Mouse (Mus musculus) limb, embryonic 14.5 days (tissue): Measurements from ENCODE around the gene Zfp57. TPM values are rescaled to one million over a fixed set of nuclear protein-coding genes. Genes with fewer than 3 reads are reported as not detected.
A peak's percentile ranks its signal among the peaks of the same experiment; 100 is the strongest.

Experiments
- ATAC-seq: fragments of 200-750 bp; cut with Nextera tagmentation; 2 replicates; pipeline ENCODE4 v1.8.0; 2017; ENCODE audit warnings: low read depth, moderate number of reproducible peaks, moderate TSS enrichment; ENCODE audit not compliant: low FRiP score
- DNase-seq: peaks from one replicate; pipeline ENCODE4 v3.0.0-alpha.2; 2015; ENCODE audit warnings: low spot score
- H3K27ac ChIP-seq: fragments of 300-500 bp; sonication (generic); replicated peaks from 2 replicates; pipeline ENCODE4 v1.5.1; 2014; ENCODE audit warnings: low read depth, mild to moderate bottlenecking, low read length, moderate library complexity, mixed read lengths
- H3K27me3 ChIP-seq: fragments of 300-500 bp; sonication (generic); 2 replicates; pipeline ENCODE4 v1.6.1; 2014; ENCODE audit warnings: low read length, mixed read lengths; ENCODE audit not compliant: control insufficient read depth, insufficient read depth
- H3K36me3 ChIP-seq: fragments of 300-500 bp; sonication (generic); 2 replicates; pipeline ENCODE4 v1.6.1; 2014; ENCODE audit warnings: mild to moderate bottlenecking, low read length, moderate library complexity, mixed read lengths; ENCODE audit not compliant: control insufficient read depth, insufficient read depth
- H3K4me1 ChIP-seq: fragments of 300-500 bp; sonication (generic); 2 replicates; pipeline ENCODE4 v1.6.1; 2014; ENCODE audit warnings: antibody characterized with exemption, low read length, mixed read lengths; ENCODE audit not compliant: control insufficient read depth, insufficient read depth
- H3K4me2 ChIP-seq: fragments of 300-500 bp; sonication (generic); replicated peaks from 2 replicates; pipeline ENCODE4 v1.6.1; 2014; ENCODE audit warnings: low read depth, mild to moderate bottlenecking, low read length, moderate library complexity; ENCODE audit not compliant: severe bottlenecking
- H3K4me3 ChIP-seq: fragments of 300-500 bp; sonication (generic); replicated peaks from 2 replicates; pipeline ENCODE4 v1.5.1; 2014; ENCODE audit warnings: low read length
- H3K9ac ChIP-seq: fragments of 300-500 bp; sonication (generic); 2 replicates; pipeline ENCODE4 v1.6.1; 2014; ENCODE audit warnings: mild to moderate bottlenecking, low read depth, low read length, moderate library complexity; ENCODE audit not compliant: severe bottlenecking
- H3K9me3 ChIP-seq: fragments of 300-500 bp; sonication (generic); 2 replicates; pipeline ENCODE4 v1.6.1; 2016; ENCODE audit warnings: low read length; ENCODE audit not compliant: control insufficient read depth
- POLR2A ChIP-seq: fragments of 200-500 bp; IDR thresholded peaks from 2 replicates; pipeline ENCODE4 v1.8.0; 2012; ENCODE audit warnings: inconsistent platforms, mild to moderate bottlenecking, moderate library complexity, borderline replicate concordance; ENCODE audit not compliant: insufficient read depth, insufficient read length; ENCODE audit errors: extremely low read depth
- WGBS: fragments of 180-500 bp; shearing (Covaris S2); extraction: QIAGEN DNeasy Blood & Tissue Kit; methylation state at CpG from one replicate; pipeline ENCODE4 v1.1.7; 2014; 5-methylcytosine and 5-hydroxymethylcytosine counted together
- polyA plus RNA-seq, 2 experiments: library from polyadenylated mRNA; depleted of rRNA in 1 of 2; stranded (reverse) in 1 of 2; unstranded in 1 of 2; fragments of >200 nt; fragmentation: Nextera tagmentation in 1 of 2; extraction: Ambion mirVana in 1 of 2; gene quantifications; 2 replicates each; pipeline versions ENCODE4 v1.2.1 to v1.2.3; 2012 to 2014

Gene Zfp57
- polyA plus RNA-seq, 2 experiments: 86.1 to 149 TPM

GRCm38 (mm10) chr17:37022628-37023576 is 21.9 kb downstream of the Zfp57 start, which contains the start of gene Mog:
Gene Mog (minus strand): TSS chr17:37023398.
- Histone ChIP-seq H3K36me3 (no peaks in the 10 kb centered on the region), H3K9ac (no peak within 1 kb of the TSS), H3K4me1 (0 out of 2 replicates have a peak, but pooled peaks cover under 1% of the 10 kb centered on the region), H3K4me2 (no peak within 1 kb of the TSS), H3K9me3 (no peaks in the 10 kb centered on the region), H3K27ac (no peak within 1 kb of the TSS), H3K27me3 (no peaks in the 10 kb centered on the region), H3K4me3 (no peak within 1 kb of the TSS)
- WGBS: 69% methylated on average over 9 of the region's 9 CpGs
- no peak for ATAC-seq
- DNase-seq: no peak
- TF ChIP-seq POLR2A: no peak

GRCm38 (mm10) chr17:37026425-37026824 is 25.5 kb downstream of the Zfp57 start:
- ATAC-seq: no peak
- Histone ChIP-seq H3K27me3 (no peaks in the 10 kb centered on the region), H3K9me3 (no peaks in the 10 kb centered on the region), H3K36me3 (no peaks in the 10 kb centered on the region), H3K4me2 (no peak overlapping the region), H3K27ac (no peak overlapping the region), H3K4me1 (0 out of 2 replicates have a peak, but pooled peaks cover 6% of the 10 kb centered on the region), H3K4me3 (no peak overlapping the region), H3K9ac (no peak overlapping the region)
- DNase-seq: no peak
- no peak for TF ChIP-seq POLR2A
- 77% methylated on average over 2 of the region's 2 CpGs for WGBS

- Histone ChIP-seq H3K4me2 (no peak overlapping the region), H3K9ac (no peak overlapping the region), H3K9me3 (no peaks in the 10 kb centered on the region), H3K4me3 (no peak overlapping the region), H3K27ac (0 out of 2 replicates have a peak overlapping the region, but pooled peaks have one; percentile 2), H3K27me3 (no peaks in the 10 kb centered on the region), H3K4me1 (0 out of 2 replicates have a peak, but pooled peaks cover 6% of the 10 kb centered on the region), H3K36me3 (no peaks in the 10 kb centered on the region)
- no peak for TF ChIP-seq POLR2A
- ATAC-seq (no peak), DNase-seq (no peak)
- 98% methylated on average over 4 of the region's 4 CpGs for WGBS
These were observed 26.5 kb downstream of the Zfp57 start for GRCm38 (mm10) chr17:37027486-37027885.

DNA sequence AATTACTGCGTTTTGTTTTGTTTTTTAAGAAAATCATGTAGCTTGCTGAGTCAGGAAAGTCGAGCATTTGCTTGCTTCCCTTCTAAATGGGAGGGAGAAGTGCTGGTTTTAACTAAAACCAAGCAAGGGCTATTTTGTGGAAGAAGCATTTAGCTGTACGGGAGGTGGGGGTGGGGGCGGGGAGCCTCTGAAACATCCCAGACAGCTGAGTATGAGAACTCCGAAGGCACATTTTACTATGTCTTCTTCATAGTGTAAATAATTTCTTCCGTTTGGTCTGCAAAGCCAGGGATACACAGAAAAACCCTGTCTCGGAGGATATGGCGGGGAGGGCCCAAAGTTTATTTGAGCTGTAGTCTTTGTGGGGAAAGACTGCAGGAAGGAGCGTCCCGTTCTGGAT is 27.2 kb downstream of the Zfp57 start:
- TF ChIP-seq POLR2A: no peak
- ATAC-seq (peak; percentile 45), DNase-seq (no peak)
- peak overlapping the region; percentile 54 for H3K4me2 ChIP-seq
- H3K4me3 ChIP-seq: peak overlapping the region; percentile 45
- H3K27ac ChIP-seq: peak overlapping the region; percentile 96
- H3K36me3 ChIP-seq: no peaks in the 10 kb centered on the region
- H3K9me3 ChIP-seq: no peaks in the 10 kb centered on the region
- no peaks in the 10 kb centered on the region for H3K27me3 ChIP-seq
- WGBS: 6% methylated on average over 10 of the region's 10 CpGs
- H3K4me1 ChIP-seq: 0 out of 2 replicates have a peak, but pooled peaks cover 6% of the 10 kb centered on the region
- H3K9ac ChIP-seq: peak overlapping the region; percentile 55

GRCm38 (mm10) chr17:37028683-37029120 is 27.7 kb downstream of the Zfp57 start:
- DNase-seq (peak; percentile 98), ATAC-seq (peak; percentile 99)
- Histone ChIP-seq H3K9me3 (no peaks in the 10 kb centered on the region), H3K4me2 (peak overlapping the region; percentile 54), H3K27ac (peak overlapping the region; percentile 96), H3K9ac (peak overlapping the region; percentile 55), H3K4me1 (0 out of 2 replicates have a peak, but pooled peaks cover 6% of the 10 kb centered on the region), H3K36me3 (no peaks in the 10 kb centered on the region), H3K27me3 (no peaks in the 10 kb centered on the region), H3K4me3 (peak overlapping the region; percentile 45)
- no peak; the same call in 1 of the 2 replicates for TF ChIP-seq POLR2A
- 0% methylated on average over 14 of the region's 14 CpGs for WGBS
